Mouse (Mus musculus) adrenal gland, adult 8-10 months (tissue): Measurements from ENCODE around the gene Midn. TPM values are rescaled to one million over a fixed set of nuclear protein-coding genes. Genes with fewer than 3 reads are reported as not detected.

Experiments used
- DNase-seq: peaks from one replicate; pipeline ENCODE4 v3.0.0; 2022
- total RNA-seq, 4 experiments: library from RNA; stranded (reverse); gene quantifications; 2 replicates each; pipeline ENCODE4 v1.2.4; 2022

Midn gene
- total RNA-seq, 4 experiments from 2014 or later: 56.4 to 145 (median 90.1) TPM

- no peak for DNase-seq
These were observed 48.1 kb downstream of the Midn start for GRCm38 (mm10) chr10:80196167-80196566.

DNA sequence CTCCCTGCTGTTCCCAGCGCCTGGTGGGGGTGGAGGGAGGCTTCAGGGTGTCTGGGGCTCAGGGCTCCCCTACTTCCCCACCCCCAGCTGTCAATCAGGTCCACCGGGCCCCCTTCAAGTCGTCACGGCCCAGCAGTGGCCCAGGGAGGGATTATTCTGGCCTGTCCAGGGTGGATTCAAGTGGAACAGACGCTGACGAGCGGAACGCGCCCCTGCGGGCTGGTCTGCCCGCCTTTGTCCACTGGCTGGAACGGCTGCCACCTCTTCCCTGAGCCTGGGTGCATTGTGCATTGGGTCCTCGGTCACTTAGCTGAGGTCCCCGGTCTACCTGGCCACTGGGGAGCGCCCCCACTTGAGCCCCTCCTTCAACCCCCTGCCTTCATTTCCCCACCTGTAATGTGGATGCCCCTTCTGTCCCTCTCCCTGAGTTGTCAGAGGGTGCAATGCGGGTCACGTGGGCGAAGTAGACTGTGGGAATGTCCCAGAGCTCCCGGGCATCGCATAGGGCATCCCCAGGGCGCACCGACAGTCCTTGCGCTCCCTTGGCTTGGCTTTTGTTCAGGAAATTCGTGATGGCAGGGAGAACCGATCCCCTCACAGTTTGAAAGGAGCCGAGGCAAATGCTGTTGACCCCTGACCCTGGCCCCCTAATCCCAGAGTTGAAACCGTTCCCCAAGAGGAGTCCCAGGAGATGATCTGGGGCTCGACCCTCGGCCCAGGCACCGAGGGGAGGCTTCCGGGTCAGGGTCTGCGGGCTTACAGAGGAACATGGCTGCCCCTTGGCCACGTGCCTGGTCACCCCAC, 48.9 kb downstream of the Midn start:
- no peak for DNase-seq

DNA sequence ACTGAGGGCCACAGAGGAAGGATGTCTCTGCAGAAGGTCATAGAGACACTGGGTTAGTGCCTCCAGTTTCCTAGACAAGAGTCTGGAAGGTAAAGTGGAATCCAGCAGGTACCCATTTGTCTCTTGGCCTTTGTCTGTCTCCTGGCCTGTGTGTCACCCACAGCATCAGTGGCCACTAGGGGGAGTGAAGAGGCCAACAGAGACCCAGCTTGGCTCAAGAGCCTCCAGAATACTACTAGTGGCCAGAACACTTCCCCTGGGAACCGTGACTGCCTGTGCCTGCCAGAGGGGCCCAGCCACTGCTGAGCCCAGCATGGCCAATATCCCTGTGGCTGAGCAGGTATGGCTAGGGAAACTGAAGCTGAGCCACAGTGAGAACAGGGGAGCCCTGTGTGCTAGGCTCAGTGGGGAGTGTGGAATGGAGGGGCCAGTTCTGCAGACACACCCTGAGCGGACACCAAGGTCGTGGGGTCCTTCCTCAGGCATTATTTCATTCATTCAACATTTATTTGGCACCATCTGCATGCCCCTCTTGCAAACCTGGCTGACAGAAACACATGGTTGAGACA, 51.5 kb downstream of the Midn start:
- DNase-seq: peak; percentile 68

- no peak for DNase-seq
These were observed 52.4 kb downstream of the Midn start for GRCm38 (mm10) chr10:80200485-80200884.

DNA sequence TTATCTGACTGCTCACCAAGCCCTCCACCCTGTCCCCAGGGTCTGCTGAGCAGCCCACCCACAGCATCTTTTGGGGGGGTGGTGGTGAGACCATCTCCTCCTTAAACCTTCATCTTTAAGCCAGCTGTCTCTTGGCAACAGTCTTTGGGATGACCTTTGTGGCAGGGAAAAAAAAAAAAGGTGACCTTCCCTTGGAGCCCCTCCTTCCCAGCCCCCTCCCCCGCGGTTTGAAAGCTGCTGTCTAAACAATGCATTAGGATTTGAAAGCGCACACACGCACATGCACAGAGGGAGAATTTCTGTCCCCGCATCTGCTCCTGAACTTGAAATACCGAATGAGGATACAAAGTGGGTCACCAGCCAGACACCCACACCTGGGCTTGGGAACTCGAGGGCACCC, 56.0 kb downstream of the Midn start:
- DNase-seq: no peak

DNA sequence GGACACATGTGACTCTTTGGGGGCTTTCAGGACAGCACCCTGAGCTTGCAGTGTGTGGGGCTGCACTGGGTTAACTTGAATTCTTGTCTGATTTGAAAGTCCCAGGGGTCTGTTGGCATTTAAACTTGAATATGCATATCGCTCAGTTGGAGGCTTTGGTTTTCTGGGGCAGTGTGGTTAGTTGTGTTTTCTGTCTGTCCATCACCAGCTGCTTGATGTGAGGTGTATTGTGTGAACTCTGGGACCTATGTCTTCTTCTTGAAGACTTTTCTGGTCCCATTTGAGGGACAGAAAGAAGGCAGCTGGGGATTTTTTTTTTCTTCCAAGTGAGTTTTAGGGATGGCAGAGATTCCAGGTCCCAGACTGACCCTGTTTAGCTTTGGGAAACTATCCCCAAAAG, 59.1 kb downstream of the Midn start:
- no peak for DNase-seq

DNA sequence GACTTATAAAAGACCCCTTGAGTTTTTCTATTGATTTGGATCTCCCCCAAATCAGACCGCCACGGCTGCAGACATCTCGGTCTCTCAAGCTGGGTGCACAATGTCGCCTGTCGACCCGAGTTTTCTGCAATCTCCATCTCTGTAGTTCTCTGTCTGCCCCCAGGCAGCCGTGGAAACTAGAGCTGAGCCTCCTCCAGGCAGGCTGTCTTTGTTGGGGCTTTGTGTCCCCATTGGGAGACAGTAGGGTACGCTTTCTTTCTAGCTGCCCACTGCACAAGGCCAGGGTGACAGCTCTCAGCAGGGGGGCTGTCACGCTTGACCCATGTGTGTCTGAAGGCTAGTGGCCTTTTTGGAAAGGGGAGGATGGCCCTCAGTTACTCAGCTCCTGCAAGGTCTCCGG, 59.6 kb downstream of the Midn start:
- no peak for DNase-seq

Other genes with a start within 250 kb of the Midn start
- gene Med16, start 239.3 kb upstream of the Midn start, total RNA-seq: 10 to 100 TPM; 50.9 to 60.7 (median 57.8) TPM
- gene Gm26602, start 237.4 kb upstream of the Midn start, total RNA-seq: not detected
- 1 to 10 TPM; 1.1 to 5.6 (median 4.0) TPM for gene Kiss1r, start 231.3 kb upstream of the Midn start, total RNA-seq
- 100 to 1,000 TPM in 3 of 4 experiments, 10 to 100 TPM in 1; 99.4 to 132 (median 112) TPM for gene R3hdm4, start 227.1 kb upstream of the Midn start, total RNA-seq
- gene Arid3a, start 221.2 kb upstream of the Midn start, total RNA-seq: 1 to 10 TPM; 5.3 to 9.8 (median 7.5) TPM
- 10 to 100 TPM; 31.7 to 43.0 (median 36.6) TPM for gene Wdr18, start 188.1 kb upstream of the Midn start, total RNA-seq
- gene Grin3b, start 177.6 kb upstream of the Midn start, total RNA-seq: 1 to 10 TPM in 1 of 4 experiments, under 1 TPM in 1, not detected in 2; 0.83 to 1.4 TPM
- 100 to 1,000 TPM; 132 to 155 (median 141) TPM for gene Tmem259, start 163.9 kb upstream of the Midn start, total RNA-seq
- 10 to 100 TPM; 23.9 to 36.3 (median 30.0) TPM for gene Cnn2, start 159.7 kb upstream of the Midn start, total RNA-seq
- 10 to 100 TPM; 21.6 to 35.5 (median 27.8) TPM for gene Abca7, start 151.8 kb upstream of the Midn start, total RNA-seq
- gene Arhgap45, start 131.6 kb upstream of the Midn start, total RNA-seq: 10 to 100 TPM in 2 of 4 experiments, 1 to 10 TPM in 2; 6.4 to 10.6 (median 8.5) TPM
- gene Polr2e, start 108.5 kb upstream of the Midn start, total RNA-seq: 100 to 1,000 TPM in 1 of 4 experiments, 10 to 100 TPM in 3; 79.1 to 104 (median 94.4) TPM
- 100 to 1,000 TPM; 697 to 776 (median 769) TPM for gene Gpx4, start 101.1 kb upstream of the Midn start, total RNA-seq
- gene Sbno2, start 42.7 kb upstream of the Midn start, total RNA-seq: 10 to 100 TPM; 27.4 to 54.8 (median 45.1) TPM
- 100 to 1,000 TPM; 127 to 146 (median 143) TPM for gene Stk11, start 32.5 kb upstream of the Midn start, total RNA-seq
- gene Atp5d, start 9.6 kb upstream of the Midn start, total RNA-seq: 100 to 1,000 TPM; 380 to 452 (median 425) TPM
- gene Cbarp, start 7.4 kb upstream of the Midn start, total RNA-seq: 10 to 100 TPM; 58.4 to 92.4 (median 81.9) TPM
- 100 to 1,000 TPM in 3 of 4 experiments, 10 to 100 TPM in 1; 44.2 to 234 (median 162) TPM for gene Cirbp, start 17.7 kb downstream of the Midn start, total RNA-seq
- 10 to 100 TPM; 18.1 to 22.1 (median 21.7) TPM for gene 1600002K03Rik, start 24.7 kb downstream of the Midn start, total RNA-seq
- gene Efna2, start 31.2 kb downstream of the Midn start, total RNA-seq: 1 to 10 TPM; 2.4 to 5.2 (median 3.3) TPM
- 10 to 100 TPM; 26.5 to 41.6 (median 32.9) TPM for gene Mum1, start 78.2 kb downstream of the Midn start, total RNA-seq
- 100 to 1,000 TPM; 192 to 257 (median 232) TPM for gene Ndufs7, start 100.8 kb downstream of the Midn start, total RNA-seq
- 100 to 1,000 TPM; 238 to 291 (median 243) TPM for gene Gamt, start 112.7 kb downstream of the Midn start, total RNA-seq
- gene Dazap1, start 113.2 kb downstream of the Midn start, total RNA-seq: 100 to 1,000 TPM in 2 of 4 experiments, 10 to 100 TPM in 2; 72.3 to 125 (median 90.3) TPM
- 1,000 to 10,000 TPM; 1,106 to 1,181 (median 1,155) TPM for gene Rps15, start 144.2 kb downstream of the Midn start, total RNA-seq
- gene Apc2, start 147.7 kb downstream of the Midn start, total RNA-seq: 1 to 10 TPM; 1.5 to 6.8 (median 4.3) TPM
- 10 to 100 TPM; 34.7 to 40.0 (median 35.4) TPM for gene 2310011J03Rik, start 172.3 kb downstream of the Midn start, total RNA-seq
- gene Pcsk4, start 181.2 kb downstream of the Midn start, total RNA-seq: 1 to 10 TPM; 3.5 to 8.2 (median 5.8) TPM
- 1 to 10 TPM; 5.1 to 6.6 (median 5.9) TPM for gene Reep6, start 181.7 kb downstream of the Midn start, total RNA-seq
- gene Adamtsl5, start 200.1 kb downstream of the Midn start, total RNA-seq: 10 to 100 TPM in 2 of 4 experiments, 1 to 10 TPM in 2; 9.2 to 11.1 (median 10.3) TPM
- 1 to 10 TPM in 1 of 4 experiments, under 1 TPM in 3; 0.21 to 1.3 (median 0.41) TPM for gene Plk5, start 208.2 kb downstream of the Midn start, total RNA-seq
- 10 to 100 TPM; 17.4 to 21.6 (median 20.8) TPM for gene Mex3d, start 239.4 kb downstream of the Midn start, total RNA-seq